Mouse (Mus musculus) midbrain, embryonic 11.5 days (tissue): ENCODE data around the gene Zfp574. TPM values are rescaled to one million over a fixed set of nuclear protein-coding genes. Genes with fewer than 3 reads are reported as not detected.
"Not testable (repeated sequence)": the region's sequence is repeated elsewhere in the genome, so short reads cannot be mapped to it uniquely, and the experiment has no call there.

Experiments
- ATAC-seq: fragments of 200-750 bp; cut with Nextera tagmentation; 2 replicates; pipeline ENCODE4 v1.8.0; 2017; ENCODE audit warnings: moderate TSS enrichment, moderate library complexity; ENCODE audit not compliant: low FRiP score
- DNase-seq: peaks from one replicate; pipeline ENCODE4 v3.0.0; 2015; ENCODE audit warnings: low spot score; ENCODE audit errors: missing footprints
- H3K27ac ChIP-seq: fragments of 300-500 bp; sonication (generic); 2 replicates; pipeline ENCODE4 v1.5.1; 2014; ENCODE audit warnings: low read depth, low read length
- H3K27me3 ChIP-seq: fragments of 300-500 bp; sonication (generic); 2 replicates; pipeline ENCODE4 v1.6.1; 2014; ENCODE audit warnings: mild to moderate bottlenecking, low read length, moderate library complexity, mixed read lengths; ENCODE audit not compliant: control insufficient read depth, insufficient read depth
- H3K36me3 ChIP-seq: fragments of 300-500 bp; sonication (generic); 2 replicates; pipeline ENCODE4 v1.6.1; 2014; ENCODE audit warnings: mild to moderate bottlenecking, low read length, moderate library complexity, mixed read lengths; ENCODE audit not compliant: control insufficient read depth, insufficient read depth
- H3K4me1 ChIP-seq: fragments of 300-500 bp; sonication (generic); 2 replicates; pipeline ENCODE4 v1.6.1; 2014; ENCODE audit warnings: low read length; ENCODE audit not compliant: control insufficient read depth, insufficient read depth
- H3K4me2 ChIP-seq: fragments of 300-500 bp; sonication (generic); 2 replicates; pipeline ENCODE4 v1.6.1; 2014; ENCODE audit warnings: mild to moderate bottlenecking, moderate library complexity
- H3K4me3 ChIP-seq: fragments of 300-500 bp; sonication (generic); 2 replicates; pipeline ENCODE4 v1.5.1; 2014; ENCODE audit warnings: low read depth, low read length
- H3K9ac ChIP-seq: fragments of 300-500 bp; sonication (generic); 2 replicates; pipeline ENCODE4 v1.6.1; 2014; ENCODE audit warnings: low read length
- H3K9me3 ChIP-seq: fragments of 300-500 bp; sonication (generic); 2 replicates; pipeline ENCODE4 v1.6.1; 2016; ENCODE audit warnings: low read length; ENCODE audit not compliant: control insufficient read depth
- WGBS: fragments of 180-500 bp; shearing (Covaris S2); extraction: QIAGEN DNeasy Blood & Tissue Kit; methylation state at CpG from one replicate; pipeline ENCODE4 v1.1.7; 2014; 5-methylcytosine and 5-hydroxymethylcytosine counted together
- polyA plus RNA-seq: library from polyadenylated mRNA; unstranded; fragments of >200 nt; fragmentation: Nextera tagmentation; extraction: Ambion mirVana; gene quantifications from 2 replicates; pipeline ENCODE4 v1.2.1, GENCODE M21; 2014

The Zfp574 gene
- polyA plus RNA-seq, 1 experiment from 2014 or later = 22.9 TPM

DNA sequence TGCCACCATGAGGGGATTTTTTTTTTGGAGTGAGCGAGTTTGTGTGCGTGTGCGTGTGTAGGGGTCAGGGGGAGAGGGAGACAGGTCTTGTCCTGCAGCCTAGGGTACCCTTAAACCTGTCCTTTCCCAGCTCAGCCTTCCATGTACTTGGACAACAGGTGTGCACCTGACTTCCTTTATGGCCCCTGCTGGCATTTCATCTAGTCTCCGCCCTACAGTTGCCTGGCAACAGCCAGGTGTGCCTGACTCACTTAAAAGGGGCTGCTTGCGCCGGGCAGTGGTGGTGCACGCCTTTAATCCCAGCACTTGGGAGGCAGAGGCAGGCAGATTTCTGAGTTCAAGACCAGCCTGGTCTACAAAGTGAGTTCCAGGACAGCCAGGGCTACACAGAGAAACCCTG is 27.8 kb upstream of the Zfp574 start:
- WGBS = 92% methylated on average over 7 of the region's 7 CpGs
- H3K36me3 ChIP-seq = peaks cover 16% of the 10 kb centered on the region

DNA sequence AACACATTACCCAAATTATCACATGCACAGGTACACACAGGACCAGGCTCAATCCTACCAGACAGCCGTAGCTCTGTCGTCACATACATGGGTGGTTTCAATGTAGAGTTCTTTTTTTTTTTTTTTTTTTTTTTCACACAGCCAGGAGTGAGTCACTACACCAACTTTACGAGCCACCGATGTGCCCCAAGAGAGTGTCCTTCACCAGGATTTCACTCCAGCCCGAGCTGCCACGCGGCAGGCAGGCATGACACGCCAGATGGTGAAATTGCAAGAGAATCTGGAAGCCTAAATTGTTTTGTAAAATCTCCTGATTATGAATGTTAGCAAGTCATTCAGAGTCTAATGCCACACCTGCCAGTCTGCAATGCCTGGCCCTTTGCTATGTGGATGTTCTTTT is 25.0 kb upstream of the Zfp574 start:
- H3K36me3 ChIP-seq = peaks cover 13% of the 10 kb centered on the region
- WGBS = 91% methylated on average over 8 of the region's 8 CpGs

More for the DNA sequence above, 27.8 kb upstream of the Zfp574 start:
- not testable (repeated sequence) for H3K4me3 ChIP-seq, DNase-seq, H3K4me2 ChIP-seq, H3K27ac ChIP-seq, H3K9me3 ChIP-seq, ATAC-seq, H3K27me3 ChIP-seq, H3K4me1 ChIP-seq, H3K9ac ChIP-seq

DNA sequence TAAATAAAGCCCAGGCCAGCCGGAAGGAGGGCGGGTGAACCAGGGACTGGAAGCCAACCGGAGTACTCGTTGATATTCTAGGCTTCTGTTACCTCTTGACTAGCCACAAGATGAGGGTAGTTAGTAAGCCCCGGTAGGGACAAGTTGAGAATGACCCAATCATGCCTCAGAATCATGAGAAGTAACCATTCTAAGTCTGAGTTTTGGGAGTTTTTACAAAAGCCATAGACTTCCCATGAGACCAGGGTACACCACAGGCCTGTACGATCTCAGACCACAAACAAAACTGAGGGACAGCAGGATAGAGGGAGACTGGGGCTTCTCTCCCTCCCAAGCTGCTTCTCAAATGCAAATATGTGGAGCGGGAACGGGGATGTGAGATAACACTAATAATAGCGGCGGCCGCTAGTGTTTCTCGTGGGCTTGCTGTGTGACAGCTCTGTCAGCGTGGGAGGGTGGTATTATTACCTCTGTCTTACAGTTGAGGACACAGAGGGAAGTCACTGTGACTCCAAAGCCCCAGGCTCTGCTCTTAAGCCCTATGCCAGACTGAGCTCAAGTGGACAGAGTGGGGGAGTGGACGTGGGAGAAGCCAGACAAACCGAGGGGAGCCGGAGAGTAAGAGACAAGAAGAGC is 23.0 kb upstream of the Zfp574 start:
- no peaks in the 10 kb centered on the region for H3K4me1 ChIP-seq
- H3K4me2 ChIP-seq = no peak overlapping the region
- H3K4me3 ChIP-seq = no peak overlapping the region
- H3K27ac ChIP-seq = no peak overlapping the region
- DNase-seq (no peak), ATAC-seq (no peak)
- H3K27me3 ChIP-seq = no peaks in the 10 kb centered on the region
- no peak overlapping the region for H3K9ac ChIP-seq
- WGBS = 90% methylated on average over 16 of the region's 16 CpGs
- peaks cover 12% of the 10 kb centered on the region for H3K36me3 ChIP-seq
- H3K9me3 ChIP-seq = no peaks in the 10 kb centered on the region

More for the DNA sequence above, 25.0 kb upstream of the Zfp574 start:
- Histone ChIP-seq H3K27ac (no peak overlapping the region), H3K4me2 (no peak overlapping the region), H3K4me1 (no peaks in the 10 kb centered on the region), H3K9ac (no peak overlapping the region), H3K27me3 (no peaks in the 10 kb centered on the region), H3K4me3 (no peak overlapping the region), H3K9me3 (no peaks in the 10 kb centered on the region)
- ATAC-seq (no peak), DNase-seq (no peak)

DNA sequence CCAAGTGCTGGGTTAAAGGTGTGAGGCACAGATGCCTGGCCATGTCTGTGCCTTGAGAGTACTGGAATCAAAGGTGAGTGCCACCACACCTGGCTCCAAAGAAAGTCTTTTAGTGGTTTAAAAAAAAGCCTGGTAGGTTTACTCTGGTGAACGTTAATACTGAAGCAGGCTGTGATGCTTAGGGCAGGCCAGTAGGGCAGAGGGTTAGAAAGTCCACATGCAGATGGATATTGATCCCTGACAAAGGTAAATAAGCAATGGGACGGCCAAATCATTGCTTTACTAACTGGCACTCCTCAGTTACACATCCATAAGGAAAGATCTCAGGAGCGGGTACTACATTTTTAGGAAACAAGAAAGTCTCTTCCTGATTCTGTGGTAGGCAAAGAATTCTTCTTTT is 19.8 kb upstream of the Zfp574 start:
- H3K27me3 ChIP-seq = no peaks in the 10 kb centered on the region
- no peak overlapping the region for H3K9ac ChIP-seq
- H3K4me1 ChIP-seq = no peaks in the 10 kb centered on the region
- no peak overlapping the region for H3K27ac ChIP-seq
- ATAC-seq = no peak
- H3K9me3 ChIP-seq = no peaks in the 10 kb centered on the region; the same call in 1 of the 2 replicates
- peaks cover 30% of the 10 kb centered on the region for H3K36me3 ChIP-seq
- no peak for DNase-seq
- no peak overlapping the region for H3K4me2 ChIP-seq
- 90% methylated on average over 3 of the region's 3 CpGs for WGBS
- H3K4me3 ChIP-seq = no peak overlapping the region

DNA sequence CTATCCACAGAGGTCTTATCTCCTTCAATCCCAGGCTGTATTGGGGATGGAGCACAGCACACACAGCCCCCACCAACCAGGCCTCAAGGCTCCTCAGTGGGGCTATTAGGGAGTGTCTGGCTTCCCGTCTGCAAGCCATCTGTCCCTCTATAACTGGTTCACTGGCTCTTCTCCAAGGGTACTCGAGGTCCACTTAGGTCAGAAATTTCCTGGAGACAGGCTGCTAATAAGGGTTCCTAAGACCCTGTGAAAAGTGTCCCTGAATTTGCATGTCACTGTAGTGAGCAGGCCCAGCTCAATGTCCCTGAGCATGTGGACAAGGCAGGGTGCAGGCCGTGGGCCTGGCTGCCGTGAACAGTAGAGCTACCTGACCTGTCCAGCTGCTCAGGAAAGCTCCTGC is 15.4 kb upstream of the Zfp574 start:
- H3K4me1 ChIP-seq = no peaks in the 10 kb centered on the region
- peaks cover 41% of the 10 kb centered on the region for H3K36me3 ChIP-seq
- H3K27ac ChIP-seq = no peak overlapping the region
- 89% methylated on average over 4 of the region's 4 CpGs for whole genome bisulfite sequencing
- H3K4me2 ChIP-seq = no peak overlapping the region
- H3K9ac ChIP-seq = no peak overlapping the region
- no peak overlapping the region for H3K4me3 ChIP-seq
- H3K27me3 ChIP-seq = no peaks in the 10 kb centered on the region
- no peaks in the 10 kb centered on the region; the same call in 1 of the 2 replicates for H3K9me3 ChIP-seq
- DNase-seq (no peak), ATAC-seq (no peak)

DNA sequence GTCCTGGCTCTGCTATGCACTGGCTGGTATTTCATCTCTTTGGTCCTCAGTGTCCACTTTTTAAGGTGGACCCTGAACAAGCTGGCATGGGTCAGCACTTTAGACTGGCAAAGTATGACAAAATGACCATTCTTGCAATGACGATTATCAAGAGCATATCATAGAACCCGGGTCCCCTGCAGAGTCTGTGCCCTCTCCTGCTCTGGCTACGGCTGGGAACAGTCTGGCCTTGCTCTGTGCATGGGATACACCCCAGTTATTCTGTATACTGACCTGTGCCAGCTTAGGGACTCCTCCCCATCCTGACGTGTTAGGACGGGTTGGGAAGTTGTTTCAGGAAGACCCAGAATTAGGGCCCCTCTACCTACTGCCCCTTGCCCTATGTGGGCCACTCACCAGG is 14.5 kb upstream of the Zfp574 start:
- no peaks in the 10 kb centered on the region for H3K27me3 ChIP-seq
- WGBS = 93% methylated on average over 5 of the region's 5 CpGs

DNA sequence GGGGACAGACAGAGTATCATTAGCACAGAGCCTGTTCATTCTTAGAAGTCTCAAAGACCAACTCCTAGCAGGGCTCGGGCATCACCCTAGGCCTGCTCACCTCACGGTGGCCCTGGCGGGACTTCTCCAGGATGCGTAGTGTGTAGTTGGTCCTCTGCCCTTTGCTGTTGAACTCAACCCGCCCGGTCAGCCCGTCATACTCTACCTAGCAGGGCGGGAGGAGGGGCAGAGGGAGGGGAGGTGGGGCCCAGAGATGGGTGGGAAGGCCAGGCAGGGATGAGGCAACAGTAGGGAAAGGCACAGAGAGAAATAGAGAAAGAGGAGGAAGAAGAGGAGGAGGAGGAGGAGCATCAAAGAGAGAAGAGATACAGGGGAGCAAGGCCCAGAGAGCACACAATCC is 14.0 kb upstream of the Zfp574 start:
- DNase-seq (no peak), ATAC-seq (no peak)
- WGBS = 90% methylated on average over 8 of the region's 8 CpGs
- Histone ChIP-seq H3K4me2 (no peak overlapping the region), H3K9me3 (no peaks in the 10 kb centered on the region; the same call in 1 of the 2 replicates), H3K27ac (no peak overlapping the region), H3K4me1 (no peaks in the 10 kb centered on the region), H3K9ac (no peak overlapping the region), H3K36me3 (peaks cover 45% of the 10 kb centered on the region), H3K27me3 (no peaks in the 10 kb centered on the region), H3K4me3 (no peak overlapping the region)

More for the DNA sequence above, 14.5 kb upstream of the Zfp574 start:
- no peak for ATAC-seq
- Histone ChIP-seq H3K4me2 (no peak overlapping the region), H3K4me3 (no peak overlapping the region), H3K36me3 (peaks cover 44% of the 10 kb centered on the region), H3K4me1 (no peaks in the 10 kb centered on the region), H3K27ac (no peak overlapping the region), H3K9ac (no peak overlapping the region), H3K9me3 (no peaks in the 10 kb centered on the region; the same call in 1 of the 2 replicates)
- DNase-seq = no peak

DNA sequence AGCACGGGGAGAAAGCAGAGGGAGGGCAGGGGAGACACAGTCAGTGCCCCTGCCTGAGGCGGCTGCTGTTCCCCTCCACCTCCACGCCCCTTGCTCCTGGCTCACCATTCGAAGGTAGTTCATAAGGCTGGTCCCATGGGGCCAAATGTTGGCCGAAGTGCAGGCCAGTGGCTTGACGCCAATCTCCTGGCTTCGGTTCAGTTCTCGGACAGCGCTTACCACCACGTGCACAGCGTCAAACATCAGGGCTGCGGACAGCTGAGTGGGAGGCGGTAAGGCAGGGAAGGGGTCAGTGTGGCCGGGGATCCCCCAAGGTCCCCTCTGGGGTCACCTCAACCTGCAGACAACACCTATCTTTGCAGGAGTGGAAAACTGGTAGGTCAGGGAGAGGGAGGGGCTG is 13.5 kb upstream of the Zfp574 start:
- ATAC-seq (no peak), DNase-seq (no peak)
- Histone ChIP-seq H3K27me3 (no peaks in the 10 kb centered on the region), H3K9me3 (no peaks in the 10 kb centered on the region; the same call in 1 of the 2 replicates), H3K4me3 (no peak overlapping the region), H3K27ac (no peak overlapping the region), H3K36me3 (peaks cover 45% of the 10 kb centered on the region), H3K4me2 (no peak overlapping the region), H3K4me1 (no peaks in the 10 kb centered on the region), H3K9ac (no peak overlapping the region)
- whole genome bisulfite sequencing = 95% methylated on average over 14 of the region's 14 CpGs

DNA sequence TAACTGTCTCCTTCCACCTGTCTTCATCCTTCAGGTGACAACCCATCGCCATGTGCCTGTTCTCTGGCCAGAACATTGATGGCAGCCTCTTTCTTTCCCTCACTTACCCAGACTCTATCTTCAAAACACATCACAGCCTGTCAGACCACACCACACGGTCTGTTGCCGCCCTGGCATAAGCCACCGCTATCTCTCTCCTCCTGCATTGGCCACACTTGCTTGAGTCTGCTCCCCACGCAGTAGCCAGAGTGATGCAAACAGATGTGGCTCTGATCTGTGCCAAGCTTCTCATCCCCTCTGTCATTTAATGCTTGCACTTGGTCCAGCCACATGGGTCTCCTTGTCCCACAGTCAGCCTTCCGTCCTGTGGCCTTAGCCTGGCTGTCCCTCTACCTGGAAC is 9.0 kb upstream of the Zfp574 start:
- Histone ChIP-seq H3K27me3 (no peaks in the 10 kb centered on the region), H3K27ac (no peak overlapping the region), H3K9ac (no peak overlapping the region), H3K9me3 (no peaks in the 10 kb centered on the region), H3K36me3 (peaks cover 14% of the 10 kb centered on the region), H3K4me3 (no peak overlapping the region), H3K4me2 (no peak overlapping the region), H3K4me1 (peaks cover 4% of the 10 kb centered on the region)
- ATAC-seq (no peak), DNase-seq (no peak)
- WGBS = 89% methylated on average over 6 of the region's 6 CpGs
